Mouse (Mus musculus) cerebellum, adult 2 months (tissue): ENCODE measurements around the gene Colgalt2.

Experiments
- CTCF ChIP-seq: fragments of 200-500 bp; IDR thresholded peaks from 2 replicates; pipeline ENCODE4 v1.5.1; 2011; ENCODE audit warnings: low read depth, mild to moderate bottlenecking, control low read depth, low read length, moderate library complexity, borderline replicate concordance; ENCODE audit not compliant: insufficient read depth
- POLR2A ChIP-seq: fragments of 200-500 bp; IDR thresholded peaks from 2 replicates; pipeline ENCODE4 v1.6.1; 2011; ENCODE audit warnings: low read length, control low read depth, borderline replicate concordance; ENCODE audit not compliant: insufficient read depth

GRCm38 (mm10) chr1:152455275-152456243 is 55.9 kb downstream of the Colgalt2 start:
- TF ChIP-seq CTCF (no peak), POLR2A (no peak)
